Mouse (Mus musculus) adrenal gland (tissue): ENCODE results near the gene Tm9sf3.

Source experiments
- intact Hi-C: fragments of 180-260 bp; cut with DNase I; formaldehyde crosslinking; loops from one replicate; pipeline ENCODE4 v1.15.1; 2025

The Tm9sf3 gene

DNA sequence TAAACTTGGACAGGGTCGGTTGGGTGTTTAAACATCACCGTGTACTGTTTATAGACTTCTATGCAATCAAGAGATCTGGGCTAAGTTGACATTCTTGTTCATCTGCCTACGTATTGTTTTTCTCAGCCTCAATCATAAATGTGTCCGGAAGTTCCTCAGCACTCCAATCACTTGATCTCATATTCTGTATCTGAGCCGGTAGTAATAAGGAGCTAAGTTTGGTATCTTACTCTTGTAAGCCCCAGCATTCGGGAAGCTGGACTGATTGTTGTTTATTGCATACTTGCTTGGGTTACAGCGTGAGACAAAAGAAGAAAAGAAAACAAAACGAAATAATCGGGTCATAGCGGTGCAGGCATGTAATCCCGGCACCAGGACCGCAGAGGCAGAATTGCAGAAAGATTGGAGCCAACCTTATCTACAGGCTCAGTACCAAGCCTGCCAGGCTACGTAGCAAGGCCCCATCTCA is 568 bp upstream of the Tm9sf3 start:
- intact Hi-C loops, result no loop called here

DNA sequence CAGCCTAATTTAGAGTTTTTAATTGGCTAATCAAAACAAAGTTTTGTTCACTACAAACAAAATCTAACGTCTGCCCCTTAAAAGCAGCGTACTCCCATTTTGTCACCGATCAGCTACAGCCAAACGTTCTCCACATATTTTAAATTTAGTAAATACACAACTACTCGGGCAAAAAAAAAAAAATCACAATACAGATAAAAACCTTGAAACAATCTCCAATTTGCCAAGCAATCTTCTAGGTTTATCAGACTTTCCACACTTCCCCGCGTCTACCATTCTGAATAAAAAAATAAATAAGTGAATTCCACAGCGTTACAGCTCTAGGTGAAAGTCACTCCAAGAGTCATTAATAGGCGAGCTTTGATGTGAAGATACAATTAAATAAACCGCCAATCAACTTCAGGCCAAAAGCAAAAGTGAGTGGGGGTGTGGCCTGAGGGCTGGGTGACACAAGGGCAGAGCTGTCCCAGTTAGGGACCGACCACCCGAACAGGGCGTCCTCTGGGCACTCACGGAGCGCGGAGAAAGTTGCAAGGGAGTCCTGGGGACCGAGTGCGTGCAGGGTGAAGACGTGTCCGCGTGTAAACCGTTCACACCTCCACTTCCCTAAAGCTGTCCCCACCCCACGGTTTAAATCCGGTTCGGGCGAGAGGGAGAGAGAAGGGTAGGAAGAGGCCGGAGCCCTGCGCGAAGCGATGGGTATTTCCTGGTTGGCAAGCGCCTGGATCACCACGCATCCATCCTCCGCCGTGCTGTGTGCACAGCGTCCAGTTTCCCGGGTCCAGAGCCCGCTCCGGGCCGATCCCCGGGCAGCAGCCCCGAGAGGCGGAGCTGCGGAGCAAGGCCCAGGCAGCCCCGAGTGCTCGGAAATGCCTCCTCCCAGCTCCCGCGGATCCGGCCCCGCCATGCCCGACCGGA is 826 bp downstream of the Tm9sf3 start:
- intact Hi-C loops, result no loop called here

DNA sequence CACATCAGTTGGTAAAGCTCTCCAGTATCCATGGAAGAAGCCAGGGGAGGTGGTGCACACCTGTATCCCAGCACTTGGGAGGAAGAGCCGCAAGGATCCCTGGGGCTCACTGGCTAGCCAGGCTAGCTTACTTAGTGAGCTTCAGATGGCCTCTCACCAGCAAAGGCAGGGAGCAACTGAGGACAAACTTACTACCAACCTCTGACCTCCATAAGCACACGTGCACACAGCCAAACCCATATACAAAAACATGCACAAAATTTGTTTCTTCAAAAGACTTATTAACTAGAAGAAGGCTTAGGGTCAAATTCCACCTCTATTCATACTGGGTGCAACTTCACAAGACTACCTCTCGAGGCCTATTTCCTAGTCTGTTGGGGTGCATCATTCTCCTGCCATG is 3.1 kb downstream of the Tm9sf3 start:
- intact Hi-C loops, result no loop called here

DNA sequence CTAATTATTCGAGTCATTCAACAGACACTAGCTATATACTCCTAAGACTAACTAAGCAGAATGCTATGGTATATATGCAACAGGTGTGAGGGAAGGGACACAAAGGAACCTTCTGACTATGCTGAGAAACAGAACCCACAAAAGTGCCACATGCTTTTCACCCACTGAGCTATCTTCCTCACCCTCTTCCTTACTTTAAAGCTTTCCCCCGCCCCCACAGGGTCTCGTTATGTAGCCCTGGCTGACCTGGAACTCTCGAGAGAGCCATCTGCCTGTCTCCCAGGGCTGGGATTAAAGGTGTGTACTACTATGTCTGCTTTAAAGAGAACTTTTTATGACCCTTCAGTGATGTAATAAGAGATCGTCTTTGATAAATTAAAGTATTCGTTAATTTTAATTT is 4.5 kb downstream of the Tm9sf3 start:
- intact Hi-C loops, result no loop called here

DNA sequence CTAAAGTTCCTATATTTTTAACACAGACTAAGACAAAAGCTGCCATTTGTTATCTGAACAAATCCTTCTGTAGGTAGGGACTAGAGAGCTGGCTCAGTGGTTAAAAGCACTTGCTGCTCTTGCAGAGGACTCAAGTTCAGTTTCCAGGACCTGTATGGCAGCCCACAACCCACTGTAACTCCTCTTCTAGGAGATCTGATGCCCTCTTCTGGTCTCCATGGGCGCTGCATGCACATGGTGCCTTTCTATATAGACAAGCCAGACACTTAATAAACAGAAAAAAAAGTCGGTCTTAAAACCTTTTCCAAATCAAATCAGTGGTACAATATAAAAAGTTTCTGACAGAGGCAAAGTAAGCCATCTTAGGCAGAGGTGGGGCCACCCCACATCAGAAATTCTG is 5.1 kb downstream of the Tm9sf3 start:
- intact Hi-C loops, result no loop called here

DNA sequence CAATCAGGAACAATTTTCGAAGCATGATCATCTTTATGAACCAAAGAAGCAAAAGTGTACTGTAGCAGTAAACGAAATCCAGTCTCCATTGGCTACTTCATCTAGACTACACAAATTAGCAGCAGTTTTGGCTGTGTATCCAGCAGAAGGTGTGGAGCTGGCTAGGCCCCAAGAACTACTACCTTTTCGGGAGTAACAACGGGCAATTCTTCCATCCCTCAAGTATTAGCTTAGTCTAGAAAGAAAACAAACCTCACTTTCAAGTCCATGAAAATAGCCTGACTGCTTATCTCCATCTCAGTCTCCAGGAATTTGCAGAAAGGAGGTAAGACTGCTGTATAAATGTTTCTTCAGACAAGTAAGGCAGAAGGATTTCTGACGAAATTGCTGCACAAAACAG is 9.2 kb downstream of the Tm9sf3 start:
- intact Hi-C loops, result no loop called here

DNA sequence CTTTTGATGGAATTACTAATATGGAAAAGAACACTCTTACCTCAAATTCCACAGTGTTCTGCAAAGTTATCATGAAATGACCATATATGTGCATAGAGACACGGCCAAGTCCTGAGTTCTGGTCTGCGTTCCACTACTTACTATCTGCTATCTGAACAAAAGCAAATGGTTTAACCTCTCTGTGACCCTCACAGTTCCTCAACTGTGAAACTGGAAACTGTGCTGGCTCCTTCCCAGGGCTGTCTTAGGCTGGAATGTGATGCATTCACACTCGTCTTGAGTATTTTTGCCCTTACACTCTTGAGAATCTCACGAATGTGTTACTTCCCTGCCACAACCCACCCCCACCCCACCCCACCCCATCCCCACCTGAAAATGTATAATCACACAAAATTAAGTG is 14.8 kb downstream of the Tm9sf3 start:
- intact Hi-C loops, result no loop called here

DNA sequence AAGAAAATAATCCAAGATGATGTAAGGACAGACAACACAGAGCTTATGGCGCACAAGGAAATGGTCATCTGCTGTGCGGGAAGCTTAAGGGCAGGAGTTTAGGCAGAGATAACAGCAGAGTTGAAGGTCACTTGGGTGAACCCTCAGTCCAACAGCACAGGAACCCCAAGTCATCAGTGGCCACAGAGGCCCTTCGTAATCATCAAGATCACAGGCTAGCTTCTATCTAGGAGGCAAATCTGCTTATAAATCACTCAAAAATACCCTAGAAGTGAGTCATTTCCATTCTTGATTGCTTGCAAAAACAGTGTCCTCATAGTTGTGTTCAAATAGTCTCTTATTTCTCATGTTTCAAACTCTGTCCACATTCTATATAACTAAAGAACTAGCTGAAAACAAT is 15.5 kb downstream of the Tm9sf3 start:
- intact Hi-C loops, result no loop called here

DNA sequence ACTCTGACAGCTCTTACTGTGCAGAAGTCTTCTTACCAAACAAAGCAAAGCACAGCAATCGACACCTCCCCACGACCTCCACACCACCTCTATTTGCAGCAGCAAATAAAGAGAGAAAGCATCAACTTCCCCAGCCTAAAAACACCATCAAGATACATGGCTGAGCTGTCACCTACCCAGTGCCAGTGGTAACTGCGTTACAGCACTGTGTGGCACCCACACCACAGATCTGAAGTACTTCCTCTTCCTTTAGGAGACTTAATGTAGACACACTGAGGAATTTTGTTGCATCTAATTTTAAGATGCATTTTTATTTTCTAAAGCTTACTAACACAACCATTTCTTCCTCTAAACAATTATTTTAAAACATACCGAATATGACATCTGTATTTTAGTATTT is 17.5 kb downstream of the Tm9sf3 start:
- intact Hi-C loops, result no loop called here

DNA sequence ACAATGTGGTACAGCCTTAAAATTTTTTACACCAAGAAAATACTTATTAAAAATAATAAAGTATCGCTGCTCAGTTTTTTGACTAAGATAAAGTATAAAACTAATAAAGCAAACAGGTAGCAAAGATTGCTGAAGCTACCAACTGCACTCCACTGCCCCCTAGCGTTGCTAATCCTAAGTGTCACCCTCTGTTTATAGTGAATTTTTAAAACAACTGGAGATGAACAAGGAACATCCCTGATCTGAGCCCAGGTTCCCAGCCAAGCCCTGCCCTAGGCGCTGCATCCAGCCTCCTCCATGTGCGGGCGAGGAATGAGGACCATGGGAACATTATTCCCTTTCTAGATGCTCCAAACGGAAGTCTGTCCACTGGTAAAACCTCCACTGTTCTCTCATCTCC is 19.2 kb downstream of the Tm9sf3 start:
- intact Hi-C loops, result loop anchor here (5.0 kb wide), 1 partner anchor 137 kb away; no protein-coding TSS in a partner anchor

DNA sequence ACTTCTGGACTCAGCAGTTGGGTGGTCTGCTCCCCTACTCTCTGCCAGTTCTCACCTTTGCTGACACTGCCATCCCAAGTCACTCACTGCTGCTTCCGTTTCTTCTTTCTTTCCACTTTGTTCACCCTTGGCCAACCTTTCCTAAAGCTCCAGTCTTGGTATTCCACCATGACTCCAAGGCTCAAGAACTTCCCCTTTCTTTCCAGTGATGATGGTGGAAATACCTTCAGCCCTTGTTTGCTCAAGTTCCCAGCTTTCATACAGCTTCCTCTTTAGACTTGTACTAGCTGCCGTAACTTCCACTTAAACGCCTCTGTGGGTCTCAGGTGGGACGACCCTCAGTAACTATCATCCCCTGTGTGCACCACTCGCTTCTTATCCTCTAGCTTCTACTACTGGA is 21.8 kb downstream of the Tm9sf3 start:
- intact Hi-C loops, result loop anchor here (5.0 kb wide), 1 partner anchor 135 kb away; no protein-coding TSS in a partner anchor

DNA sequence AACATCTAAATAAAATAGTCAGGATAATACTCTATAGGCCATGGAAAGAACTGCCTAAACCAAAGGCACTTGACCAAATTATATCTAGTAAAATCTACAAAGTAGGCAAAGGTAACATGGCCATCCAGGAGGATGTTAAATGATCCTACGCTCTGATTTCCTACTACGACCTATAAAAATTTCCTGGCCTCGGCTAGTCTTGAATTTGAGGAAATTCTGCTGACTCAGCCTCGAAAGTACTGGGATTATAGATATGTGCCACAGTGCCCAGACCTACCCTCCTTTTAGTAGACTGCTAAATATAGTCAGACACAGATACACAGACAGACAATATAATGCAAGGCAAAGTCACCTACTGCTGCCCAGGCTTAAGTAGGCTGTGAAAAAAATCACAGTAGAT is 30.1 kb downstream of the Tm9sf3 start:
- intact Hi-C loops, result no loop called here

DNA sequence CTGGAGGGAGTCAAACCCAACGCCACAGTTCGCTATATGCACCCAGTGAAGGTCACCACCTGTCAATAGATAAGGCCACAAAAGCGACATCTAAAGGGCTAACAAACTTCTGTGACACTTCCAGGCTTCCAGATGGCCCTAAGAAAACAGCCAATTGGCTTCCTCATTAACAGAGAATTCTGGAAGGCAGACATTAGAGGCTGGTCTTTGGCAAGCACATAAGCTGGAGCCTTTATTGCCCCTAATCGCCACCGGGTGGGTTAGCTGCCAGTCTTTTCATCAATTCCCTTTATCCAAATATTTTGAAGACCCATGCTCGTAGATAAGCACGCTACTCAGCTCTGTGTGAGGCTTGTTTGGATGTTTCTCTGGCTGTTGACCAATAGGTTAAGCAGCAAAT is 55.5 kb downstream of the Tm9sf3 start:
- intact Hi-C loops, result loop anchor here (5.0 kb wide), 1 partner anchor 121 kb away; no protein-coding TSS in a partner anchor

DNA sequence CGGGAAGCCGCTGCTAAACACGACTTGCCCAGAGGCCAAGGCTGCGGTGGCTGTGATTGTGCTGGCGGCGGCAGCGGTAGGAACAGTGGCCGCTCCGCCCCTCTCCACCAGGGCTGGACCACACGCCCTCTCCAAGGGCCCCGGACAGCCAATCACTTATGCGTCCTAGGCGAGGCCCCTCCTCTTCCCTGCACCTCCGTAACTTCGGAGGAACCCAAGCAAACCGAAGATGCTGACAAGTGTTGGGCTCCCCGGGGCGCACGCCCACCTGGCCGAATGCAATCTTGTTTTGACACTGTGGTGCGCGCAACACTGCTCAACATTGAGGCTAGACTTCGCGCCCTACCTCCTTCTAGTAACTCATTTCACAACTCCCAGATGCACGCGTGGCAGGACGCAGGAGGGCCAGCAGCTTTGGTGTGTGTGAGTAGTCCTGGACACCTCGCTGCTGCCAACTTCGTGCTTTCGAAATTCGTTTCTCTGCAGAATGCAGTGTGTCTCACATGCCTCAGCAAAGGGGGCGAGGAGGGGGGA is 56.9 kb downstream of the Tm9sf3 start, which contains the start of gene Tll2:
Tll2 (minus strand) TSS at position 25 of the 534 bp plus-strand sequence.
- intact Hi-C loops, result loop anchor here (5.0 kb wide), 1 partner anchor 120 kb away; no protein-coding TSS in a partner anchor

DNA sequence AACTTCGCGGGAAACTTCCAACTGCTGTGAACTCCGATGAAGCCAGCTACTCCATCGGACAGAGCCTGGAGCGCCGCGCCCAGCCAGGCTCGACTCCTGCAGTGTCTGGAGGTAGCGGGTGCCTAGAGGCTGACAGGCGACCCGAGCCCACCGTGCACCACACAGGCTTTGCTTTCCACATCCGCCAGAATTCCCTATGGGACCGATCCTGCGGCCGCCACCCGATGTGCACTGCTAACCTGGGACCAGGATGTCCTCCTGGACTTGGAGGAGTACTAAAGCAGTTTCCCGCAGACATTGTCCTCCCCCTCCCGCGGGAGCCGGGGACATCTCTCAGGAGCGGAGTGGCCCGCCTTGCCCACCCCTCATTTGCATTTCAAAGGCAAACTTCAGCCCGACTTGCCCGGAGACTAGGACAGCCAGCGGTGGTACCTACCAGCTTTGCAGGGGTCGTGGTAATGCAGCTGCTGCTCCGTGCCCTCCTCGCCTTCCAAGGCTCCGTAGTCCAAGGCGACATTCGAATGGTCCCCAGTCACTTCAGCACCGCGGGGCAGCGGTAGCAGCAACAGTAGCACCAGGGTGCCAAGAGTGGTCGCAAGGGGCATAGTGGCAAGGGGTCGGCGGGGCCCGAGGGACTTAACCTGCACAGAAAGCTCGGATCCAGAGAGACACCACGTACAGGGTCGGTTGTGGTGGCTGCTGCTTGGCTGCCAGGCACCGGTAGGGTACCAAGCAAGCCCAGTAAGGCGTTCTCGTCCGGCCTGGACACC is 57.6 kb downstream of the Tm9sf3 start:
- intact Hi-C loops, result loop anchor here (5.0 kb wide), 1 partner anchor 119 kb away; no protein-coding TSS in a partner anchor

DNA sequence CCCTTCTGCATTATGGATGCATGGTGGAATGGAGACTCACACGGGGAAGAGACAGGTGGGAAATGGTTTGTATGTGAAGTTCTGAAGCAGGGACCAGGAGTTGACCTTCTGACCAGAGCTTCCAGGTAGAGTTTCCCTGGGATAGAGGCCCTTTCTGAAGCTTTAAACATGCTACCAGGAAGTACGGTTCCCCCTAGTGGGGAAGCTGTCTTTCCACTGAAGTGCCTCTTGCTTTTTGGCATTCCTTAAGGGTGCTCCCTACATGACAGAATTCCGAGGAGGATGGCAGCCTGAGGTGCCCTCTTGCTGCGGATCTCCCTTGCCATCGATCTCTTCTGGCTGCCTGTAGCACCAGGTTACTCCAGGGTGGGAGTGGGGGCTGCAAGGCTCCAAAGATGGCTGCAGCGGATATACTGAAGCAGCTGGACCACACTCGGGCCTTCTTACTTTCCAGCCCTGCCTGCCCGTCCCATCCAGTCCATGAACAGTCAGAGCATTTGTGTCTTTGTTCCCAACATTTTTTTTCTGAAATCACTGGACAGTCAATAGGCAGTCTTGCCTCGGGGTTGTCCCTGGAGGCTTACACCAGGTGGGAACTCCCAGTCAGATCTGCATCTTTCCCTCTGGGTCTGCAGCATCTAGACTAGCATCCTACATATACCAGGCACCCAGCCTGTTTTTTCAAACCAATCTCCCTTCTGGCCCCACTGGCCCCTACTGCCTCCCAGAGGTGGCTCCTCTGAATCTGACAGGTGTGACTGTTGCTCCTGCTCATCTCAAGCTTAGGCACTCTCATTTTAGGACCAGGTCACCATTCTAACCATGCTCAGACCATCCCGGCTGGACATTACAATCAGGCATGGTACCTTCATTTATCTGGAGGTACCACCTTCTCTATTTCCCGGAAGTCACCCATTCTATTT is 59.4 kb downstream of the Tm9sf3 start:
- intact Hi-C loops, result loop anchor here (2.0 to 5.0 kb wide), 2 partner anchors 98 to 117 kb away; no protein-coding TSS in a partner anchor

DNA sequence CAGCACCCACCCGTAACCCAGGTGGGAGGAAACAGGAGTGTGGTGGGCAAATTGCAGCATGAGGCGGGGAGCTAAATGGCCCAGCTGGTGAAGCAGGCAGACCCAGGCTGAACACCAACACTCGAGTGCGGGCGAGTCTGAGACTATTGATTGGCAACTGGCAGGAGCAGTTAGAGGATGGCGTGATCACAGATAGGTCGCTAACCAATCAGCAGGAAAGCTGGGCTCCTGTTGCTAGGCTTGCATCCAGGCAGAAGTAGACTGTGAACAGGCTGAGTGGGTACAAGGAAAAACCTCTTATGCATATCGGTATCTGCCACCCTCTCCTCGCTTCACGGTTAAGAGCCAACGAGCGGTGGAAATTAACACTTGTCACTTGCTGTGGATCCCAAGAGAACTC is 66.2 kb downstream of the Tm9sf3 start:
- intact Hi-C loops, result no loop called here

DNA sequence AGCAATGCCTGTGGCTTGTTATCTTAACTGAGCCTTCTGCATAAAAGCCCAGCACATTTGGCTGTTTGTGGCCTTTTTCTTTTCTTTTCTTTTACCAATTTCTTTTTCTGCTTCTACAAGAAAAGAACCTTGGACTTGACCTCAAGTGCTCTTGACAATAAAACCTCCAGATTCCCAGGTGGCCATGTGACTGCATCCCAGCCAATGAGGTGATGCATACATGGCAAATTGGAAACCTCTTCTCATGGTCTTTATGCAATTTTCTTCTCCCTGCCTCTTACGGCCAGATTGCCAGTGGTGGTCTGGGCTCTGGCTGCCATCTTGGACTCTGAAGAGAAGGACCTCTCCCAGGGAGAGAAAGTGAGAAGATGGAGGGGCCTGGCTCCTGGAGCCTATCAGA is 70.4 kb downstream of the Tm9sf3 start:
- intact Hi-C loops, result no loop called here

DNA sequence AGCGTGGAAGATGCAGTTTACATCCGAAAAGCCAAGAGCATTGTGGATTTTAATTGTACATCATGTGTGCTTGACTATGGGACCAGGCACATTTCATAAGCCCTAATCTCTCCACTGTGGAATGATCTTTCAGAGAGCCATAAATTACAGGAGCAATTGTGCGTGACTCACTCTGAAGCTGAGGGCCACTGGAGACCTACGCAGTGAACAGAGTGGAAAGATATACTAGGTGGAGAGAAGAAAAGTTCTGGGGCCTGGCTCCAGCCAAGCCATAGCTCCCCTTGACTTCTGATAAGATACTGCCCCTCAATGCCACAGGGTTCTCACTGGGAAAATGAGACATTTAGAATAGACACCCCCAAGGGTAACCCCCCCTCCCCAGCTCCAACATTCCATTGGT is 70.8 kb downstream of the Tm9sf3 start:
- intact Hi-C loops, result no loop called here

DNA sequence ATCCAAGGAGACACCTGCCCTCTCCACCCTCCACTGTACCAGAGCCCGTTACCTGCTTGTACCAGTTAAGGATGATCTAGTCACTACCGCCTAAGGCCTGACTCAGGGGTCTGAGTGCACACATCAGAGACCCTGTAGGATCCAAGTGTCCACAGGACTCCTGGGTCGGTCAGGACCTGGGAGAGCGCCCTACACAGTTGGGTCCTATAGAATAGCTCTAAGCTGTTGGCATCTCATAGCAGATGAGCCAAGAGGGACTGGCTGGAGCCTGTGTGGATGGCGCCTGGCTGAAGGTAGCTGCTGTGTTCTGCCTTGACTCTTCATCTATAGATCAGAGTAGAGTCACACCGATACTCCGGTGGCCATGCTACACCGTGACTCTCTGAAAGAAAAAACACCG is 72.1 kb downstream of the Tm9sf3 start:
- intact Hi-C loops, result no loop called here
